Mouse (Mus musculus): Measurements from ENCODE around the gene Sort1. TPM values are rescaled to one million over a fixed set of nuclear protein-coding genes. Genes with fewer than 3 reads are reported as not detected.

Sort1 gene
- total RNA-seq, 1 experiment: 21.2 TPM

DNA sequence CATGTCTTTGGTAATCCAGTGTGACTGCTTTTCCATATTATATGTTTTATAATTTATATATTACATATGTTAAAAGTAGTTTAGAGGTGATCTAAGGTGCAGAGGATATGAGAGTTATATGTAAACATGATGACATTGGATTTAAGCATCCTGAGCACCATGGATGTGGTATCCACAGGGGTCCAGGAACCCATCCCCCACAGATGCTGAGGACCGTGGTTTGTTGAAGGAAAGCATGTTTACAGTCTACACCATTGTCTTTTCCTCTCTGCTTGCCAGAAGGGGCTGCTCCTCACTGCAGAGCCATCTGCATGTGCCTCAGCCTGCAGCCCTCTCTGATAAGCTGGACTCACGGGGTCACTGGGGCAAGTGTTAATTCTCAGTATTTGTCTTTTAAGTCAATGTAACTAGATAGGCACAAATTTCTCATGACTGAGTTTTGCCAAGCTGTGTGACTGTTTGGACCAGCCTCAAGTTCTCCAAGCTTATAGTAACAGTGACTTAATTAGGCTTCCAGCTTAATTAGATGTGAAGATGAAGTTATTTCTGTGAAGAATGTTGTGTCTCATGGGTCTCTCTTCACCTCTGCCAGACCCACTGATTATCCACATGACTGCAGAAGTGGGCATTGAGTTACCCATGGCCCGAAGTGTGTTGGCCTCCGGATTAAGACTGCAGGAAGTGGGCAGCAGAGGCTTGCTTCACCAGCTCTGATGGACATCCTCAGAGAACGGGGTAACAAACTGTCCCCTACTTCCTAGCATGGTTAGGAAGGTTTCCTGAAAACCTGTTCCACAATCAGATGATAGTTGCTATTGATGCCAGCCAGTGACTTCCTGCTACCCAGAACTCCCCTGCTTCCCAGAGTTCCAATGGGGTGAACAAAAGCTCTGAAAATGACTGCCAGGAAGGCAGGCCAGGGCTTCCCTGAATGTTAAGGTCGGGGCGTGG, 14.0 kb downstream of the Sort1 start:
- Histone ChIP-seq H3K9me3 (ENCODE audit: control insufficient read depth, insufficient read depth, low read depth, low read length) (no peaks in the 10 kb centered on the region), H3K27ac (ENCODE audit: insufficient read depth, low read depth, low read length, poor library complexity, severe bottlenecking) (no peak overlapping the region), H3K9ac (ENCODE audit: insufficient read depth, low read depth, low read length, poor library complexity, severe bottlenecking) (no peak overlapping the region), H3K4me1 (ENCODE audit: control insufficient read depth in 2 of 2, insufficient read depth in 2 of 2, low read length in 2 of 2, poor library complexity in 1 of 2) (peaks cover 2 to 13% of the 10 kb centered on the region in 2 experiments; a peak in 3 of 4 replicates), H3K4me3 (ENCODE audit: insufficient read depth in 1 of 2, low read depth in 1 of 2, low read length in 2 of 2, poor library complexity in 1 of 2, severe bottlenecking in 1 of 2) (no peak overlapping the region), H3K36me3 (ENCODE audit: control insufficient read depth, insufficient read depth, low read length, poor library complexity, severe bottlenecking) (no peaks in the 10 kb centered on the region)
- TF ChIP-seq ZNF384 (IDR thresholded peaks at IDR 0.05; ENCODE audit: low read depth, low read length) (no peak), ZC3H11A (IDR thresholded peaks at IDR 0.05; ENCODE audit: borderline replicate concordance, low read depth, low read length) (no peak), MAFK (IDR thresholded peaks at IDR 0.05; ENCODE audit: insufficient read depth, low read depth, low read length) (no peak), CHD2 (IDR thresholded peaks at IDR 0.05; ENCODE audit: low read depth, low read length) (no peak), HCFC1 (IDR thresholded peaks at IDR 0.05; ENCODE audit: borderline replicate concordance, insufficient read depth, low read length) (no peak)
- in situ Hi-C loops (cut with MboI; ENCODE audit: low sequenced_read_pairs in 2 of 2, unreplicated experiment in 2 of 2): no loop called here
- DNase-seq (ENCODE audit: low read depth, low spot score): no peak

DNA sequence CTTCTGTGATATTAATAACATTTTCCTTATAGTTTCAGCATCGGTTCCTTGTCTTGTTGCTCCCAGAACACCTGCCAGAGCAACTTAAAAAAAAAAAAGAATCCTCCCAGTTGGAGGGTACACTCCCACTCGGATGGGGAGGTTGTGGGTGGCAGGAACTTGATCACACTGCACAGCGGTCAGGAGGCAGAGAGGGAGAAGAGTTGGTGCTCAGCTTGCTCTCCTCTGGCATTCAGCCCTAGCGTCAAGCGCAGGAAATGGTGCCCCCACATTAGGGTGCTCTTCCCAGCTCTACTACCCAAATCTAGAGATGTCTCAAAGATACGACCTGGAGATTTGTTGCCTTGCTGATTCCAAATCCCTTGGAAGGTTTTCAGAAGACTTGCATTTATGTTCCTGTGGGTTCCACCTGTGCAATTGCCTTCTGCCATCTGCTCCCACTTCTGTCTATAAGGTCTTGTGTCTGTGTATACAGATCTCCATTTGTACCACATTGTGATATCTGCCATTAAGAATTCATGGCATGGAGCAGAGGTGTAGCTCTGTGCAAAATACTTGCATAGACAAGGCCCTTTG, 16.7 kb downstream of the Sort1 start:
- no peak for TF ChIP-seq ZNF384 (IDR thresholded peaks at IDR 0.05; ENCODE audit: low read depth, low read length)
- no peak for TF ChIP-seq HCFC1 (IDR thresholded peaks at IDR 0.05; ENCODE audit: borderline replicate concordance, insufficient read depth, low read length)
- no peak for TF ChIP-seq ZC3H11A (IDR thresholded peaks at IDR 0.05; ENCODE audit: borderline replicate concordance, low read depth, low read length)
- TF ChIP-seq CHD2 (IDR thresholded peaks at IDR 0.05; ENCODE audit: low read depth, low read length): no peak
- TF ChIP-seq MAFK (IDR thresholded peaks at IDR 0.05; ENCODE audit: insufficient read depth, low read depth, low read length): no peak
- no peak overlapping the region for H3K9ac ChIP-seq (ENCODE audit: insufficient read depth, low read depth, low read length, poor library complexity, severe bottlenecking)
- peaks cover 2 to 12% of the 10 kb centered on the region in 2 experiments; a peak in 2 of 4 replicates for H3K4me1 ChIP-seq (ENCODE audit: control insufficient read depth in 2 of 2, insufficient read depth in 2 of 2, low read length in 2 of 2, poor library complexity in 1 of 2)
- no peak for DNase-seq (ENCODE audit: low read depth, low spot score)
- H3K9me3 ChIP-seq (ENCODE audit: control insufficient read depth, insufficient read depth, low read depth, low read length): no peaks in the 10 kb centered on the region
- no peaks in the 10 kb centered on the region for H3K36me3 ChIP-seq (ENCODE audit: control insufficient read depth, insufficient read depth, low read length, poor library complexity, severe bottlenecking)
- in situ Hi-C loops (cut with MboI; ENCODE audit: low sequenced_read_pairs in 2 of 2, unreplicated experiment in 2 of 2): no loop called here
- no peak overlapping the region for H3K27ac ChIP-seq (ENCODE audit: insufficient read depth, low read depth, low read length, poor library complexity, severe bottlenecking)
- no peak overlapping the region for H3K4me3 ChIP-seq (ENCODE audit: insufficient read depth in 1 of 2, low read depth in 1 of 2, low read length in 2 of 2, poor library complexity in 1 of 2, severe bottlenecking in 1 of 2)

DNA sequence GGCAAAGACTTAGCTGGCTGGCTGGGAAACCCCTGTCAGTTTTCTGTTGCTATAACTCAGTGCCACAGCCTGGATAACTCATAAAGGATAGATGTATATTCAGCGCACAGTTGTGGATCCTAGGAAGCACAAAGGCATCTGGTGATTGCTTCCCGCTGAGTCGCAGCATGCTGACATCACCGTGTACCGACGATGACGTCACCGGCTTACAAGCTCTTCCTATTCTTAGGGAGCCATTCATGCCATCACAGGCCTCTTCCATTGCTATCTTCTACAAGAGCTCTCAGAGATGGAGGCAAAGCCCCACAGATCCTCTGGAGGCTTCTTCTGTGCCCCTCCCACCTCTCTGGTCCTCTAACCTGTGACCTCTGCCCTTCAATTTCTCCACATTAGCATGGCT, 19.8 kb downstream of the Sort1 start:
- Histone ChIP-seq H3K36me3 (ENCODE audit: control insufficient read depth, insufficient read depth, low read length, poor library complexity, severe bottlenecking) (no peaks in the 10 kb centered on the region), H3K4me3 (ENCODE audit: insufficient read depth in 1 of 2, low read depth in 1 of 2, low read length in 2 of 2, poor library complexity in 1 of 2, severe bottlenecking in 1 of 2) (no peak overlapping the region; a peak in 1 of 4 replicates), H3K4me1 (ENCODE audit: control insufficient read depth in 2 of 2, insufficient read depth in 2 of 2, low read length in 2 of 2, poor library complexity in 1 of 2) (peaks cover 0 to 7% of the 10 kb centered on the region in 2 experiments; a peak in 2 of 4 replicates), H3K9ac (ENCODE audit: insufficient read depth, low read depth, low read length, poor library complexity, severe bottlenecking) (no peak overlapping the region), H3K9me3 (ENCODE audit: control insufficient read depth, insufficient read depth, low read depth, low read length) (no peaks in the 10 kb centered on the region), H3K27ac (ENCODE audit: insufficient read depth, low read depth, low read length, poor library complexity, severe bottlenecking) (no peak overlapping the region)
- in situ Hi-C loops (cut with MboI; ENCODE audit: low sequenced_read_pairs in 2 of 2, unreplicated experiment in 2 of 2): no loop called here
- no peak for DNase-seq (ENCODE audit: low read depth, low spot score)
- TF ChIP-seq MAFK (IDR thresholded peaks at IDR 0.05; ENCODE audit: insufficient read depth, low read depth, low read length) (no peak), HCFC1 (IDR thresholded peaks at IDR 0.05; ENCODE audit: borderline replicate concordance, insufficient read depth, low read length) (no peak), ZC3H11A (IDR thresholded peaks at IDR 0.05; ENCODE audit: borderline replicate concordance, low read depth, low read length) (no peak), ZNF384 (IDR thresholded peaks at IDR 0.05; ENCODE audit: low read depth, low read length) (no peak), CHD2 (IDR thresholded peaks at IDR 0.05; ENCODE audit: low read depth, low read length) (no peak)

DNA sequence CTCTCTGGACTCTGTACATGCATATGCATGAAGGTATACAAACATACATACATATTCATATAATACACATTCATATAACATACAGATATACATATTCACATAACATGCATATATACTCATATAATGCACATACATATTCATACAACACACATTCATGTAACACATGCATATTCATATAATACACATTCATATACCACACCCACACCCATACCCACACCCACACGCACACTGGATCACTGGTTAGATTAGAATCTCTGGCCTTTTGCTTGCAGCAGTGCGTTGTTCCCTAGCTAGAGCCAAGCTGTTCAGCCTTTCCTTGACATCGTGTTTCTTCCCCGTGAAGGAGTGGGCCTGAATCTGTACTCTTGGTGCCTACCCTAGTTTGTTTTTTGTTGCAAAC, 20.9 kb downstream of the Sort1 start:
- H3K9me3 ChIP-seq (ENCODE audit: control insufficient read depth, insufficient read depth, low read depth, low read length): no peaks in the 10 kb centered on the region
- H3K36me3 ChIP-seq (ENCODE audit: control insufficient read depth, insufficient read depth, low read length, poor library complexity, severe bottlenecking): no peaks in the 10 kb centered on the region
- no peak overlapping the region for H3K4me3 ChIP-seq (ENCODE audit: insufficient read depth in 1 of 2, low read depth in 1 of 2, low read length in 2 of 2, poor library complexity in 1 of 2, severe bottlenecking in 1 of 2)
- TF ChIP-seq CHD2 (IDR thresholded peaks at IDR 0.05; ENCODE audit: low read depth, low read length): no peak
- no peak overlapping the region for H3K27ac ChIP-seq (ENCODE audit: insufficient read depth, low read depth, low read length, poor library complexity, severe bottlenecking)
- no peak for DNase-seq (ENCODE audit: low read depth, low spot score)
- peaks cover 0 to 8% of the 10 kb centered on the region in 2 experiments; a peak in 2 of 4 replicates for H3K4me1 ChIP-seq (ENCODE audit: control insufficient read depth in 2 of 2, insufficient read depth in 2 of 2, low read length in 2 of 2, poor library complexity in 1 of 2)
- in situ Hi-C loops (cut with MboI; ENCODE audit: low sequenced_read_pairs in 2 of 2, unreplicated experiment in 2 of 2): no loop called here
- no peak overlapping the region for H3K9ac ChIP-seq (ENCODE audit: insufficient read depth, low read depth, low read length, poor library complexity, severe bottlenecking)
